Mouse (Mus musculus) skeletal muscle tissue, postnatal 0 days (tissue): ENCODE results near the gene Chrna7. TPM values are rescaled to one million over a fixed set of nuclear protein-coding genes. Genes with fewer than 3 reads are reported as not detected.

Experiments used
- polyA plus RNA-seq: library from polyadenylated mRNA; unstranded; fragments of >200 nt; fragmentation: Nextera tagmentation; extraction: Ambion mirVana; gene quantifications from 2 replicates; pipeline ENCODE4 v1.2.1, GENCODE M21; 2015

Gene Chrna7
- polyA plus RNA-seq, result 0.13 and 0.32 TPM in 2 replicates

GRCm38 (mm10) chr7:63212084-63212723 is at the start of gene Chrna7:
Gene Chrna7 (minus strand): TSS chr7:63212569.

Other genes starting within 250 kb of the Chrna7 start
- 0.07 and 0.18 TPM in 2 replicates for gene Otud7a, start 232.2 kb upstream of the Chrna7 start, polyA plus RNA-seq